Mouse (Mus musculus) adrenal gland, postnatal 25 days (tissue): ENCODE data around the gene Msi1. TPM values are rescaled to one million over a fixed set of nuclear protein-coding genes. Genes with fewer than 3 reads are reported as not detected.
A peak's percentile ranks its signal among the peaks of the same experiment; 100 is the strongest.
"Not testable (repeated sequence)": the region's sequence is repeated elsewhere in the genome, so short reads cannot be mapped to it uniquely, and the experiment has no call there.

Source experiments
- DNase-seq: peaks from one replicate; pipeline ENCODE4 v3.0.0; 2021; ENCODE audit warnings: mixed read lengths
- total RNA-seq: library from RNA; stranded (reverse); gene quantifications from 2 replicates; pipeline ENCODE4 v1.2.3, GENCODE M21; 2021

The Msi1 gene
- total RNA-seq, 1 experiment from 2014 or later = 20.8 TPM

GRCm38 (mm10) chr5:115489699-115490637 is 60.6 kb downstream of the Msi1 start:
- DNase-seq = peak; percentile 80

- no peak for DNase-seq
These were observed 61.2 kb downstream of the Msi1 start for GRCm38 (mm10) chr5:115490638-115491000.

GRCm38 (mm10) chr5:115491076-115491475 is 61.7 kb downstream of the Msi1 start:
- DNase-seq = no peak

GRCm38 (mm10) chr5:115491771-115492322 is 62.4 kb downstream of the Msi1 start:
- DNase-seq = peak; percentile 68

GRCm38 (mm10) chr5:115492711-115493335 is 63.4 kb downstream of the Msi1 start:
- DNase-seq = no peak

- no peak for DNase-seq
These were observed 64.0 kb downstream of the Msi1 start for GRCm38 (mm10) chr5:115493441-115493840.

GRCm38 (mm10) chr5:115495618-115496017 is 66.2 kb downstream of the Msi1 start:
- DNase-seq = not testable (repeated sequence)

GRCm38 (mm10) chr5:115497033-115497432 is 67.6 kb downstream of the Msi1 start:
- DNase-seq = no peak

- DNase-seq = no peak
These were observed 69.2 kb downstream of the Msi1 start for GRCm38 (mm10) chr5:115498307-115499240.

GRCm38 (mm10) chr5:115500383-115500935 is 71.1 kb downstream of the Msi1 start:
- no peak for DNase-seq

GRCm38 (mm10) chr5:115503035-115503434 is 73.6 kb downstream of the Msi1 start:
- DNase-seq = no peak

Other genes with a start within 250 kb of the Msi1 start
- 36.4 and 44.4 TPM in 2 replicates for gene Cabp1, start 235.2 kb upstream of the Msi1 start, total RNA-seq
- gene Pop5, start 193.8 kb upstream of the Msi1 start, total RNA-seq = 77.2 and 94.0 TPM in 2 replicates
- 269 and 281 TPM in 2 replicates for gene Rnf10, start 156.7 kb upstream of the Msi1 start, total RNA-seq
- gene Coq5, start 149.9 kb upstream of the Msi1 start, total RNA-seq = 51.0 and 53.0 TPM in 2 replicates
- gene Dynll1, start 128.6 kb upstream of the Msi1 start, total RNA-seq = 243 and 326 TPM in 2 replicates
- gene Srsf9, start 102.4 kb upstream of the Msi1 start, total RNA-seq = 74.5 and 77.0 TPM in 2 replicates
- 21.6 and 22.9 TPM in 2 replicates for gene Gatc, start 88.4 kb upstream of the Msi1 start, total RNA-seq
- gene Triap1, start 88.4 kb upstream of the Msi1 start, total RNA-seq = 37.6 and 47.5 TPM in 2 replicates
- gene Cox6a1, start 80.6 kb upstream of the Msi1 start, total RNA-seq = 1,153 and 1,399 TPM in 2 replicates
- not detected in 2 replicates for gene Pla2g1b, start 36.7 kb downstream of the Msi1 start, total RNA-seq
- gene Sirt4, start 55.1 kb downstream of the Msi1 start, total RNA-seq = 25.2 and 38.3 TPM in 2 replicates
- 38.4 and 45.8 TPM in 2 replicates for gene Pxn, start 77.1 kb downstream of the Msi1 start, total RNA-seq
- gene Rplp0, start 129.9 kb downstream of the Msi1 start, total RNA-seq = 743 and 806 TPM in 2 replicates
- 71.9 and 76.6 TPM in 2 replicates for gene Gcn1l1, start 135.7 kb downstream of the Msi1 start, total RNA-seq
- gene Rab35, start 202.3 kb downstream of the Msi1 start, total RNA-seq = 65.7 and 67.8 TPM in 2 replicates